Mouse (Mus musculus): ENCODE measurements around the gene Zfp26. TPM values are rescaled to one million over a fixed set of nuclear protein-coding genes. Genes with fewer than 3 reads are reported as not detected.

The Zfp26 gene
- polyA plus RNA-seq, 1 experiment from 2014 or later, result 14.0 TPM

- no peaks in the 10 kb centered on the region for H3K4me1 ChIP-seq (ENCODE audit: control insufficient read depth in 2 of 2, insufficient read depth in 2 of 2, low read length in 2 of 2)
- ATAC-seq (ENCODE audit: insufficient number of reproducible peaks, insufficient read depth, low FRiP score, low read depth), result no peak
- H3K9me3 ChIP-seq (ENCODE audit: control insufficient read depth, low read length), result no peaks in the 10 kb centered on the region
- no peak overlapping the region for H3K4me3 ChIP-seq (ENCODE audit: control insufficient read depth in 1 of 2, insufficient read depth in 1 of 2, low read depth in 1 of 2, low read length in 2 of 2)
- whole genome bisulfite sequencing, result 91% methylated on average over 5 of the region's 5 CpGs
- peaks cover 87% of the 10 kb centered on the region for H3K36me3 ChIP-seq (ENCODE audit: control insufficient read depth, insufficient read depth, low read length)
- no peak overlapping the region for H3K27ac ChIP-seq (replicated peaks in 1 of 2; ENCODE audit: control insufficient read depth in 1 of 2, insufficient read depth in 1 of 2, low read depth in 2 of 2, low read length in 2 of 2)
- H3K4me2 ChIP-seq (ENCODE audit: low read length), result no peak overlapping the region
- no peaks in the 10 kb centered on the region for H3K27me3 ChIP-seq (ENCODE audit: control insufficient read depth, insufficient read depth, low read length)
- H3K9ac ChIP-seq (ENCODE audit: low read length), result no peak overlapping the region
Measured at GRCm38 (mm10) chr9:20479396-20479795, 19.4 kb upstream of the Zfp26 start.

GRCm38 (mm10) chr9:20476632-20477031 lies 16.7 kb upstream of the Zfp26 start:
- H3K9ac ChIP-seq (ENCODE audit: low read length), result no peak overlapping the region
- peaks cover 87% of the 10 kb centered on the region for H3K36me3 ChIP-seq (ENCODE audit: control insufficient read depth, insufficient read depth, low read length)
- H3K27ac ChIP-seq (replicated peaks in 1 of 2; ENCODE audit: control insufficient read depth in 1 of 2, insufficient read depth in 1 of 2, low read depth in 2 of 2, low read length in 2 of 2), result no peak overlapping the region
- no peak for ATAC-seq (ENCODE audit: insufficient number of reproducible peaks, insufficient read depth, low FRiP score, low read depth)
- H3K27me3 ChIP-seq (ENCODE audit: control insufficient read depth, insufficient read depth, low read length), result no peaks in the 10 kb centered on the region
- 95% methylated on average over 1 of the region's 1 CpGs for WGBS
- H3K4me3 ChIP-seq (ENCODE audit: control insufficient read depth in 1 of 2, insufficient read depth in 1 of 2, low read depth in 1 of 2, low read length in 2 of 2), result no peak overlapping the region
- no peak overlapping the region for H3K4me2 ChIP-seq (ENCODE audit: low read length)
- H3K9me3 ChIP-seq (ENCODE audit: control insufficient read depth, low read length), result no peaks in the 10 kb centered on the region
- no peaks in the 10 kb centered on the region for H3K4me1 ChIP-seq (ENCODE audit: control insufficient read depth in 2 of 2, insufficient read depth in 2 of 2, low read length in 2 of 2)

- no peak for ATAC-seq (ENCODE audit: insufficient number of reproducible peaks, insufficient read depth, low FRiP score, low read depth)
- Histone ChIP-seq H3K4me3 (ENCODE audit: control insufficient read depth in 1 of 2, insufficient read depth in 1 of 2, low read depth in 1 of 2, low read length in 2 of 2) (no peak overlapping the region), H3K9ac (ENCODE audit: low read length) (no peak overlapping the region), H3K4me2 (ENCODE audit: low read length) (no peak overlapping the region), H3K4me1 (ENCODE audit: control insufficient read depth in 2 of 2, insufficient read depth in 2 of 2, low read length in 2 of 2) (no peaks in the 10 kb centered on the region), H3K27ac (replicated peaks in 1 of 2; ENCODE audit: control insufficient read depth in 1 of 2, insufficient read depth in 1 of 2, low read depth in 2 of 2, low read length in 2 of 2) (no peak overlapping the region), H3K9me3 (ENCODE audit: control insufficient read depth, low read length) (peaks cover 26% of the 10 kb centered on the region), H3K36me3 (ENCODE audit: control insufficient read depth, insufficient read depth, low read length) (peaks cover 33% of the 10 kb centered on the region), H3K27me3 (ENCODE audit: control insufficient read depth, insufficient read depth, low read length) (0 out of 2 replicates have a peak, but pooled peaks cover 3% of the 10 kb centered on the region)
- 56% methylated on average over 7 of the region's 7 CpGs for WGBS
Measured at GRCm38 (mm10) chr9:20466761-20467442, 6.9 kb upstream of the Zfp26 start.

- ATAC-seq (ENCODE audit: insufficient number of reproducible peaks, insufficient read depth, low FRiP score, low read depth), result no peak
- H3K27me3 ChIP-seq (ENCODE audit: control insufficient read depth, insufficient read depth, low read length), result no peaks in the 10 kb centered on the region
- no peaks in the 10 kb centered on the region for H3K9me3 ChIP-seq (ENCODE audit: control insufficient read depth, low read length)
- no peak overlapping the region for H3K4me3 ChIP-seq (ENCODE audit: control insufficient read depth in 1 of 2, insufficient read depth in 1 of 2, low read depth in 1 of 2, low read length in 2 of 2)
- H3K9ac ChIP-seq (ENCODE audit: low read length), result no peak overlapping the region
- WGBS, result 88% methylated on average over 4 of the region's 4 CpGs
- H3K4me2 ChIP-seq (ENCODE audit: low read length), result no peak overlapping the region
- H3K4me1 ChIP-seq (ENCODE audit: control insufficient read depth in 2 of 2, insufficient read depth in 2 of 2, low read length in 2 of 2), result peaks cover 0 to 6% of the 10 kb centered on the region in 2 experiments; a peak in 2 of 4 replicates
- H3K36me3 ChIP-seq (ENCODE audit: control insufficient read depth, insufficient read depth, low read length), result peaks cover 55% of the 10 kb centered on the region
- H3K27ac ChIP-seq (replicated peaks in 1 of 2; ENCODE audit: control insufficient read depth in 1 of 2, insufficient read depth in 1 of 2, low read depth in 2 of 2, low read length in 2 of 2), result no peak overlapping the region
Measured at GRCm38 (mm10) chr9:20453647-20454046, 6.3 kb downstream of the Zfp26 start.

GRCm38 (mm10) chr9:20451493-20451892 lies 8.5 kb downstream of the Zfp26 start:
- Histone ChIP-seq H3K9me3 (ENCODE audit: control insufficient read depth, low read length) (no peaks in the 10 kb centered on the region), H3K27me3 (ENCODE audit: control insufficient read depth, insufficient read depth, low read length) (no peaks in the 10 kb centered on the region), H3K4me1 (ENCODE audit: control insufficient read depth in 2 of 2, insufficient read depth in 2 of 2, low read length in 2 of 2) (0 out of 4 replicates have a peak, but pooled peaks cover 0 to 3% of the 10 kb centered on the region in 2 experiments), H3K4me2 (ENCODE audit: low read length) (no peak overlapping the region), H3K36me3 (ENCODE audit: control insufficient read depth, insufficient read depth, low read length) (peaks cover 49% of the 10 kb centered on the region), H3K4me3 (ENCODE audit: control insufficient read depth in 1 of 2, insufficient read depth in 1 of 2, low read depth in 1 of 2, low read length in 2 of 2) (no peak overlapping the region), H3K9ac (ENCODE audit: low read length) (no peak overlapping the region), H3K27ac (replicated peaks in 1 of 2; ENCODE audit: control insufficient read depth in 1 of 2, insufficient read depth in 1 of 2, low read depth in 2 of 2, low read length in 2 of 2) (no peak overlapping the region)
- no peak for ATAC-seq (ENCODE audit: insufficient number of reproducible peaks, insufficient read depth, low FRiP score, low read depth)
- WGBS, result 95% methylated on average over 1 of the region's 1 CpGs

- H3K4me1 ChIP-seq (ENCODE audit: control insufficient read depth in 2 of 2, insufficient read depth in 2 of 2, low read length in 2 of 2), result no peaks in the 10 kb centered on the region
- no peak overlapping the region for H3K27ac ChIP-seq (replicated peaks in 1 of 2; ENCODE audit: control insufficient read depth in 1 of 2, insufficient read depth in 1 of 2, low read depth in 2 of 2, low read length in 2 of 2)
- no peak overlapping the region for H3K4me3 ChIP-seq (ENCODE audit: control insufficient read depth in 1 of 2, insufficient read depth in 1 of 2, low read depth in 1 of 2, low read length in 2 of 2)
- H3K9ac ChIP-seq (ENCODE audit: low read length), result no peak overlapping the region
- H3K4me2 ChIP-seq (ENCODE audit: low read length), result no peak overlapping the region
- peaks cover 86% of the 10 kb centered on the region for H3K36me3 ChIP-seq (ENCODE audit: control insufficient read depth, insufficient read depth, low read length)
- WGBS, result 91% methylated on average over 4 of the region's 4 CpGs
- no peak for ATAC-seq (ENCODE audit: insufficient number of reproducible peaks, insufficient read depth, low FRiP score, low read depth)
- peaks cover 7% of the 10 kb centered on the region for H3K9me3 ChIP-seq (ENCODE audit: control insufficient read depth, low read length)
- H3K27me3 ChIP-seq (ENCODE audit: control insufficient read depth, insufficient read depth, low read length), result no peaks in the 10 kb centered on the region
Measured at GRCm38 (mm10) chr9:20443183-20443783, 16.7 kb downstream of the Zfp26 start.

GRCm38 (mm10) chr9:20430004-20430403 lies 30.0 kb downstream of the Zfp26 start:
- ATAC-seq (ENCODE audit: insufficient number of reproducible peaks, insufficient read depth, low FRiP score, low read depth), result no peak

More at GRCm38 (mm10) chr9:20430004-20430403, 30.0 kb downstream of the Zfp26 start:
- Histone ChIP-seq H3K4me2 (ENCODE audit: low read length) (no peak overlapping the region), H3K36me3 (ENCODE audit: control insufficient read depth, insufficient read depth, low read length) (peaks cover under 1% of the 10 kb centered on the region; the same call in 1 of the 2 replicates), H3K27ac (replicated peaks in 1 of 2; ENCODE audit: control insufficient read depth in 1 of 2, insufficient read depth in 1 of 2, low read depth in 2 of 2, low read length in 2 of 2) (no peak overlapping the region), H3K9me3 (ENCODE audit: control insufficient read depth, low read length) (0 out of 2 replicates have a peak, but pooled peaks cover 3% of the 10 kb centered on the region), H3K4me1 (ENCODE audit: control insufficient read depth in 2 of 2, insufficient read depth in 2 of 2, low read length in 2 of 2) (no peaks in the 10 kb centered on the region), H3K27me3 (ENCODE audit: control insufficient read depth, insufficient read depth, low read length) (no peaks in the 10 kb centered on the region), H3K4me3 (ENCODE audit: control insufficient read depth in 1 of 2, insufficient read depth in 1 of 2, low read depth in 1 of 2, low read length in 2 of 2) (no peak overlapping the region), H3K9ac (ENCODE audit: low read length) (no peak overlapping the region)
- 87% methylated on average over 3 of the region's 3 CpGs for whole genome bisulfite sequencing

Data from heart, embryonic 14.5 days (tissue).